ENCODE assay signal across 18 mouse cellular contexts in genomic region chr2:156538817-156539555, GRCm38 (mm10). TPM values are rescaled to one million over a fixed set of nuclear protein-coding genes. Genes with fewer than 3 reads are reported as not detected.
DNase-seq lines count a peak whose midpoint lies in the region.
"Had no signal": no experiment of that assay in that cellular context is flagged by ENCODE, and none has a peak within 500 bp of the region (broad histone marks: within the 10 kb centered on the region; RNA-seq: fewer than 3 reads in every experiment).

No protein-coding gene starts in this region.

- DNase-seq in 3134 (ENCODE audit: extremely low read depth, insufficient read length, low spot score) (peak; percentile 66), 416B (ENCODE audit: low read depth) (peak; percentile 73), NIH3T3 (ENCODE audit: low read depth) (peak; percentile 67)
- DNase-seq in lung, postnatal 25 days (ENCODE audit: low spot score), result peak; percentile 28
- no peak for DNase-seq in cerebellum, adult 11 months
- DNase-seq in heart, postnatal 36 days, result no peak
- no peak for DNase-seq in frontal cortex, adult 2 months (ENCODE audit: extremely low spot score in 1 of 2, low spot score in 1 of 2)
- DNase-seq: adrenal gland, postnatal 10 days; cerebellum, adult 11-12 months; cerebellum, adult 9-11 months; gastrocnemius, postnatal 10 days; heart, adult 11 months; heart, postnatal 4 days; kidney, adult 2 months; kidney, postnatal 4 days; right cerebral cortex, adult 18-20 months; spleen, adult 18-20 months; thymus, postnatal 14 days had no signal

- intact Hi-C loops in heart, postnatal 36 days (cut with DNase I), result no loop called here

RNA-seq across cellular contexts. Expression of gene Aar2, which starts 8.4 kb away (rescaled TPM):
- 10 to 100 TPM; 22.1 to 28.0 TPM for total RNA-seq in heart, postnatal 36 days (2021)
- 31.9 and 33.2 TPM in 2 replicates for polyA plus RNA-seq in frontal cortex, adult 2 months (2012; rRNA removed)

Comparison
In these comparisons a context has a peak if more than half of its experiments do, and no peak if none do; other contexts are left out.
1. DNase-seq: peak in 3134 (single experiment), 416B (single experiment), NIH3T3 (single experiment) and lung, postnatal 25 days (single experiment); none in cerebellum, adult 11 months (single experiment), heart, postnatal 36 days (0 of 2) and frontal cortex, adult 2 months (0 of 2).